Mouse (Mus musculus) hindbrain, embryonic 12.5 days (tissue): ENCODE measurements around the gene Smc6. TPM values are rescaled to one million over a fixed set of nuclear protein-coding genes. Genes with fewer than 3 reads are reported as not detected.

ENCODE experiments used
- ATAC-seq: fragments of 200-750 bp; cut with Nextera tagmentation; 2 replicates; pipeline ENCODE4 v1.8.0; 2017; ENCODE audit warnings: moderate TSS enrichment; ENCODE audit not compliant: low FRiP score
- H3K27ac ChIP-seq: fragments of 300-500 bp; sonication (generic); 2 replicates; pipeline ENCODE4 v1.5.1; 2016; ENCODE audit warnings: mild to moderate bottlenecking
- H3K27me3 ChIP-seq: fragments of 300-500 bp; sonication (generic); 2 replicates; pipeline ENCODE4 v1.6.1; 2016; ENCODE audit warnings: mild to moderate bottlenecking
- H3K36me3 ChIP-seq: fragments of 300-500 bp; sonication (generic); 2 replicates; pipeline ENCODE4 v1.6.1; 2016; ENCODE audit warnings: mild to moderate bottlenecking
- H3K4me1 ChIP-seq: fragments of 300-500 bp; sonication (generic); 2 replicates; pipeline ENCODE4 v1.6.1; 2016
- H3K4me2 ChIP-seq: fragments of 300-500 bp; sonication (generic); replicated peaks from 2 replicates; pipeline ENCODE4 v1.6.1; 2016; ENCODE audit warnings: mild to moderate bottlenecking
- H3K4me3 ChIP-seq: fragments of 300-500 bp; sonication (generic); 2 replicates; pipeline ENCODE4 v1.5.1; 2016; ENCODE audit warnings: mild to moderate bottlenecking
- H3K9ac ChIP-seq: fragments of 300-500 bp; sonication (generic); 2 replicates; pipeline ENCODE4 v1.6.1; 2016; ENCODE audit warnings: mild to moderate bottlenecking, moderate library complexity
- H3K9me3 ChIP-seq: fragments of 300-500 bp; sonication (generic); replicated peaks from 2 replicates; pipeline ENCODE4 v1.6.1; 2016; ENCODE audit warnings: mild to moderate bottlenecking
- WGBS: fragments of 180-500 bp; shearing (Covaris S2); methylation state at CpG from one replicate; pipeline ENCODE4 v1.1.7; 2016; 5-methylcytosine and 5-hydroxymethylcytosine counted together
- microRNA-seq: library from miRNA; unstranded; fragments of <30 nt; microRNA quantifications from one replicate; pipeline ENCODE4, GENCODE M21; 2017
- polyA plus RNA-seq: library from polyadenylated mRNA; unstranded; fragments of >200 nt; fragmentation: Nextera tagmentation; extraction: Ambion mirVana; gene quantifications from 2 replicates; pipeline ENCODE4 v1.2.1, GENCODE M21; 2016

Gene Smc6
- polyA plus RNA-seq, 1 experiment from 2014 or later, result 125 TPM

- H3K27me3 ChIP-seq, result no peaks in the 10 kb centered on the region
- ATAC-seq, result 0 out of 2 replicates have a peak, but pooled peaks have one; percentile 50
- H3K4me3 ChIP-seq, result no peak overlapping the region
- 39% methylated on average over 5 of the region's 5 CpGs for WGBS
- no peaks in the 10 kb centered on the region for H3K9me3 ChIP-seq
- H3K27ac ChIP-seq, result no peak overlapping the region
- H3K4me1 ChIP-seq, result 0 out of 2 replicates have a peak, but pooled peaks cover 6% of the 10 kb centered on the region
- H3K36me3 ChIP-seq, result no peaks in the 10 kb centered on the region
- no peak overlapping the region for H3K4me2 ChIP-seq
- H3K9ac ChIP-seq, result no peak overlapping the region
These were observed 85.2 kb downstream of the Smc6 start for GRCm38 (mm10) chr12:11350895-11351294.

GRCm38 (mm10) chr12:11362435-11362834 lies 96.7 kb downstream of the Smc6 start:
- Histone ChIP-seq H3K36me3 (no peaks in the 10 kb centered on the region), H3K4me2 (no peak overlapping the region), H3K27me3 (no peaks in the 10 kb centered on the region), H3K27ac (no peak overlapping the region), H3K4me1 (0 out of 2 replicates have a peak, but pooled peaks cover 3% of the 10 kb centered on the region), H3K9me3 (no peaks in the 10 kb centered on the region), H3K4me3 (no peak overlapping the region), H3K9ac (no peak overlapping the region)
- 73% methylated on average over 6 of the region's 6 CpGs for WGBS
- ATAC-seq, result no peak

GRCm38 (mm10) chr12:11364870-11365269 lies 99.2 kb downstream of the Smc6 start:
- no peaks in the 10 kb centered on the region for H3K9me3 ChIP-seq
- ATAC-seq, result no peak
- 68% methylated on average over 6 of the region's 6 CpGs for WGBS
- no peak overlapping the region for H3K4me3 ChIP-seq
- no peak overlapping the region for H3K9ac ChIP-seq
- H3K36me3 ChIP-seq, result no peaks in the 10 kb centered on the region
- H3K27me3 ChIP-seq, result no peaks in the 10 kb centered on the region
- H3K27ac ChIP-seq, result no peak overlapping the region
- H3K4me1 ChIP-seq, result no peaks in the 10 kb centered on the region
- no peak overlapping the region for H3K4me2 ChIP-seq

- H3K27ac ChIP-seq, result no peak overlapping the region
- 62% methylated on average over 3 of the region's 3 CpGs for WGBS
These were observed 101.5 kb downstream of the Smc6 start for GRCm38 (mm10) chr12:11367099-11367765.

More at GRCm38 (mm10) chr12:11367099-11367765, 101.5 kb downstream of the Smc6 start:
- no peak overlapping the region for H3K9ac ChIP-seq
- no peaks in the 10 kb centered on the region for H3K27me3 ChIP-seq
- no peak overlapping the region for H3K4me3 ChIP-seq
- no peaks in the 10 kb centered on the region for H3K36me3 ChIP-seq
- no peaks in the 10 kb centered on the region for H3K4me1 ChIP-seq
- ATAC-seq, result no peak
- H3K4me2 ChIP-seq, result no peak overlapping the region
- no peaks in the 10 kb centered on the region for H3K9me3 ChIP-seq

Small RNAs within 50 kb of the gene (microRNA-seq; reads per million reads assigned to microRNA genes)
- gene Mir7675, result not detected

Other genes starting within 250 kb of the Smc6 start
- gene Kcns3, start 114.8 kb upstream of the Smc6 start, polyA plus RNA-seq, result 0.79 and 0.98 TPM in 2 replicates
- gene Msgn1, start 56.9 kb upstream of the Smc6 start, polyA plus RNA-seq, result not detected in 2 replicates
- 7.6 and 10.4 TPM in 2 replicates for gene Gen1, start 85 bp upstream of the Smc6 start, polyA plus RNA-seq
- gene Vsnl1, start 170.7 kb downstream of the Smc6 start, polyA plus RNA-seq, result 5.0 and 6.0 TPM in 2 replicates
- gene Rad51ap2, start 190.2 kb downstream of the Smc6 start, polyA plus RNA-seq, result 0.17 and 0.48 TPM in 2 replicates